Mouse (Mus musculus) stomach, postnatal 0 days (tissue): Measurements from ENCODE around the gene Lpin2.

Source experiments
- CTCF ChIP-seq: IDR thresholded peaks from 2 replicates; pipeline ENCODE4 v1.5.1; 2016; ENCODE audit warnings: antibody characterized with exemption, low read depth, mild to moderate bottlenecking, moderate library complexity
- EP300 ChIP-seq: optimal IDR thresholded peaks from 2 replicates; pipeline ENCODE3; 2016; ENCODE audit warnings: antibody characterized with exemption

- TF ChIP-seq CTCF = no peak
- TF ChIP-seq EP300 = no peak
Measured at GRCm38 (mm10) chr17:71196415-71196814, 14.1 kb downstream of the Lpin2 start.
